Mouse (Mus musculus) c-Kit-positive CD71-negative TER-119-negative erythroid progenitor cells, embryonic 14.5 days (primary cell): ENCODE measurements around the gene Plscr1.

ENCODE experiments used
- DNase-seq: peaks from one replicate; pipeline ENCODE4 v3.0.0-alpha.2; 2013; ENCODE audit warnings: low read depth

The Plscr1 gene

GRCm38 (mm10) chr9:92301213-92301612 is 51.7 kb downstream of the Plscr1 start:
- no peak for DNase-seq

GRCm38 (mm10) chr9:92305075-92305474 is 55.5 kb downstream of the Plscr1 start:
- no peak for DNase-seq

- no peak for DNase-seq
Measured at GRCm38 (mm10) chr9:92305620-92306220, 56.2 kb downstream of the Plscr1 start.

- no peak for DNase-seq
Measured at GRCm38 (mm10) chr9:92309077-92309476, 59.5 kb downstream of the Plscr1 start, which contains the start of gene 1700057G04Rik. TSS of gene 1700057G04Rik (plus strand) at chr9:92309377.

GRCm38 (mm10) chr9:92316791-92317190 is 67.2 kb downstream of the Plscr1 start:
- DNase-seq = no peak
